Mouse (Mus musculus): ENCODE data around the gene Rusc2. TPM values are rescaled to one million over a fixed set of nuclear protein-coding genes. Genes with fewer than 3 reads are reported as not detected.

The Rusc2 gene
- total RNA-seq, 1 experiment from 2014 or later = 34.8 TPM

DNA sequence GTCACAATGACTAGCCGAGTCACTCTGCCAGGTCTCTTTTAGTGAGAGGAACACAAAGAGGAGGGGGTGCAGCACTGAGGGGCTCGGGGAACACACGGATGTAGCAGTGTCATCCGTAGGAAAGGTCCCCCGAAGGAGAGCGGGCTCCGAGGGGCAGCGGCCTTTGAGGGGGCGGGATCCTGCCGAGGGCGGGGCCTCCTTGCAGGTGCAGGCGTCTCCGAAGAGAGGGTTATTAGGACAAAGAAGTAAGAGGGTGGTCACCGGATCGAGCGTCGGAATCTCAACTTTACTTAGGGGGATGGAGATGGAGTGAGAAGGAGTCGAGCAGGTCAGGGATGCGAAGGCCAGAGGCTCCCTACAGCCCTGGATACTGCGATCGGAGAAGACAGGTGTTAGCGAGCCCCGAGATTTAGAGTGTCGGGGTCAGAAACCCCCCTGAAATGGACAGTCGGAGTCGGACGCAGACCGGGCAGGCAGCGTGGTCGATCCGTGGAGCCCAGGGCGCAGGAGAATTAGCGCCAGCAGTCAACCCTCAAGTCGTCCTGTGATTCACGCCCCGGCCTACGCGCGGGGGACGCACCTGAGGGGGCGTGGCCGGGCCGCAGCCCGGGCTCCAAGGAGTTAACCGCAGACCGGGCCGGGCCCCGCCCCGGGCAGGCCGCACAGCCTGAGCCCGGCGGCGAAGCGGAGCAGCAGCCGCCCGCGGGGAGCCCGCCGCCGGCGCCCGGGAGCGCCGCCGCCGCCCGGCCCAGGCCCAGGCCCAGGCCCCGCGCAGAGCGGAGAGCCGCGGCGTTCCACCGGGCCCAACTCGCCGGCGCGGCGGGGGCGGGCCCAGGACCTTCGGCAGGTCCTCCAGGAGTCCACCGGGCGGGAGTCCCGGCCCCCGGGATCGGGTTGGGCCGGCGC, 60.9 kb downstream of the Rusc2 start:
- peak; percentile 88 for DNase-seq

DNA sequence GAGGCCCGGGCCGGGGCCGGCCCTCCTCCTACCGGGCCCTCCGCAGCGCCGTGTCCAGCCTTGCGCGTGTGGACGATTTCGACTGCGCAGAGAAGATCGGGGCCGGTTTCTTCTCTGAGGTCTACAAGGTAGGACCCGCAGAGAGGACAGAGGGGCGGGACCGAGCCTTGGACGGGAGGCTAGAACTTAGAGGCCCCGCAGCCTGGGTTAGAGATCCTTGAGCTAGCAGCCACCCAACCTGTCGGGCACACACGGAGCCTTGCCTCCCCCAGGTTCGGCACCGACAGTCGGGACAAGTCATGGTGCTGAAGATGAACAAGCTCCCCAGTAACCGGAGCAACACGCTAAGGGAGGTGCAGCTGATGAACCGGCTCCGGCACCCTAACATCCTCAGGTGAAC, 61.7 kb downstream of the Rusc2 start:
- DNase-seq = peak; percentile 61

DNA sequence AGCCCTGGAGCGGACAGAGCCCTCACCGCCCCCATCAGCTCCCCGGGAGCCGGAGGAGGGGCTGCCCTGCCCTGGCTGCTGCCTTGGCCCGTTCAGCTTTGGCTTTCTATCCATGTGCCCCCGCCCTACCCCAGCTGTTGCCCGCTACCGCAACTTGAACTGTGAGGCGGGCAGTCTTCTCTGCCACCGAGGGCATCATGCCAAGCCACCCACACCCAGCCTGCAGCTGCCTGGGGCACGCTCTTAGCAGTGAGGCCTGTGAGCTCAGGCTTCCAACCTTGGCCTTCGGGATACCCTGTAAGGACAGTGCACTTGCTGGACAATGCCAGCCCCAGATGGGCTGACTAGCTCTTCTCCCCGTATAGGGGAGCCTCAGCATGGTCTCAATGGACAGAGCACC, 65.5 kb downstream of the Rusc2 start:
- peak; percentile 73 for DNase-seq

DNA sequence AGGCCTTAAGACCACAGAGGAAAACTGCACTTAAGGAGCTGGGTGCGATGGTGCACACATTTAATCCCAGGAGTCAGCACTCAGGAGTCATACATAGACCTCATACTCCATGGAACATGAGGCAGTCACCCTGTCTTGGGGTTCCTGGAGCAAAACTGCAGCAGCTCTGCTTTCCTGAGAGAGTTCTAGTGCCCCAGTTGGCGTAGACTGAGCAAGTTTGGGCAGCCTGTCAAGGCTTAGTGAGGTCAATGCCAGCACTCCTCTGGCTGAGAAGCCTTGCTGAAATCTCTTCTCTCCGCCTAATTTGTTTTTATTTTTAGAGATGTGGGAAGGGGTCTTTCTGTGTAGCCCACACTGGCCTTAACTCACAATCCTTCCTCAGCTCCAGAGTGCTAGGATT, 66.8 kb downstream of the Rusc2 start:
- DNase-seq = peak; percentile 77

DNA sequence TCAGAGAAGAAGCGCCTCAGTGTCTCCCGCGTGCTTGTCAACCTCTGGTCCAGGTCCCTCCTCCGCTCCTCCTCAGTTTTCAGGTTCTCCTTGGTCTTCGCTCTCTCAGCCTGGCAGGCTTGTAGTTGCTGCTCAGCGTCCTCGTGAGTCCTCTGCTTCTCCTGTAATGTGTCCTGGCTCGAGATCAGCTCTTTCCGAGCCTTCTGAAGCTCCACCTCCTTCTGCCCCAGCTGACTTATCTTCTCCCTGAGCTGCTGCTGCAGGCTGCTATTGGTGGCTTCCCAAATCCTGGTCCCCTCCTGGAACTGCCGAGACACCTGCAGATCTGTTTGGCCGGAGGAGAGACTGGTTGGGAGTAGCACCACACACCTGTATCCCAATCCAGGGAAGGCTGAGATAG, 70.5 kb downstream of the Rusc2 start:
- DNase-seq = no peak

DNA sequence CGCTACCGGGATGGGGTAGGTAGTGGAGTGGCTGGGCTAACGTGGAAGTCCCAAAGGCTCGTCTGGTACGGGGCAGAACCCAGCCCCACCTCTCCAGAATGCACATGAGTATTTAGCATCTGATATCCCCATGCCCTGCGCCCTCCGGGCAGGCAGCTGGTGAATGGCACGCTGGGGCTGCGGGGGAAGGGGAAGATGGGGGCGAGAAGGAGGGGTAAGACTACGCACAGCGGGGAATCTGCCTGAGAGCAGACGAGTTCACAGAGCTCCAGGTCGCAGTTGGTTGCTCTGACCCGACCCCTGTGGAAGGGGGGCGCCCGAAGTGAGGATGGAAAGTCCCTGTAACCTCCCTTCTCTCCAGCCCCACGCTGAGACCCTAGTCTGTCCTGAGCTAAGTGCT, 71.6 kb downstream of the Rusc2 start:
- no peak for DNase-seq

DNA sequence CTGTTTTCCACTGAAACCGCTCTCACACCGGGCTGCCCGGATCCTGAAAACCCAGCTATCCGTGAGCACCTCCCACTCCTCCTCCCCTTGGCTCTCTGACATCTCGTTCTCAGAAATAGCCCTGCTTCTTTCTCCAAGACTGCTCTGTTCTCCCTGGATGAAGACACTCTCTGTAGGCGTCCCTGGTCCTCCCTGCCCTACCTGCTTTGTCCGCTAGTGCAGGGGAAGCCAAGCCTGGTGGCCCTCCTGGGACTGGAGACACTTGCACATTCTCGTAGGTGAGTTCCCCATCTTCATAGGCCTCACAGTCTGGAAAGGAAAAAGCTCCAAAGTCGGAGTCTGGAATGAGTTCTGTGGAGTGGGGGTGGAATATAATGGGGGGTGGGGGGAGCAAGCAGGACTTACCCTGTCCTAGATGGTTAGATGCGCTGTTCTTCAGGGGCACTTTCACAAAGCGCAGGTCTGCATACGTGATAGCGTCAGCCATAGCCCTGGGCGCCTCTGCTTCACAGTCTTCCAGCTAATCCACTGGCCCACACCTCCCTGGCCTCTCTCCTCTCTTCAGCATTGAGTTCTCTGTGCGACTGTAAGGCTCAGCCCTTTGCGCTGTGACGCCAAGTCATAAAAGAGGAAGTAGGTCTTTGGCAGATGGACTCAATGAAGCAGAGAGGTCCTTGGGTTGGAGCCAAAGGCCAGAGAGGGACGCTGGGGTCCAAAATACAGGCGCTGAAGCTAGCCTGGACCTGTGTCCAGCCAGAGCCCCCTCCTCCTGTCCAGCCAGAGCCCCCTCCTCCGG, 72.5 kb downstream of the Rusc2 start, which contains the start of gene Cd72:
Gene Cd72, minus strand, starts transcription at position 588 of the 796 bp plus-strand sequence.
- no peak for DNase-seq

DNA sequence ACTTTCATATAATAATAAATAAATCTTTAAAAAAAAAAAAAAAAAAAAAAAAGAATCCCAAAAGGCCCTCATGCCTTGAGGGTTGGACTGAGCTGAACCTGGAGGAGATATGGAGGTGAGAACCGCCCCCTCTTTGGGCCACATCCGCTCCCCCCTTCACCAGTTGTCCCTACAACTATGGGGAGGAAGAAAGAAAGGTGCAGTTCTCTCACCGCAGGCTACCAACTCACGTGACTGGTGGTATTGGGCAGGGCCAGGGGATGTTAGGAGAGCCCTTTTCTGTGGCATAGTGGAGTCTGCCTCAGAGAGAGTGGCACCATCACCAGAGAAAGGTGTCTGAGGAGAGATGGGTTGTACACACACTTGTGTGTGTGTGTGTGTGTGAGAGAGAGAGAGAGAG, 74.7 kb downstream of the Rusc2 start:
- no peak for DNase-seq

DNA sequence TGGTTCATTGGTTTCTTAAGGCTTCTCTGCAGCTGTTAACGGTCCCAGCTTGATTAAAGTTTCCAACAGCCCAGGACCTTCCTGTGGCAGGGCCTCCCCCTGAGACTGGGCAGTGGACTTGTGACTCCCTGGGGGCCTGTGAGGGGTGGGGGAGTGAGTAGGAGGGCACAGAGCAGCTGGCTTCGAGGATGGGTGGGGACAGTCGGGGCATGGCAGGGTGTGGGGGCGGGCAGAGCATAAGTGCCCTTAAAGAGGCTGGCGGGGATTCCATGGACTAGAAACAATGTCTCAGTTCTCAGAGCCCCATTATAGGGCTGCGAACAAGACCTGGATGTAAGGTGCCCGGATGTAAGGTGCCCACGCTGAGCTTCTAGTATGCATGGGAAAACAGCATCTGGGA, 75.3 kb downstream of the Rusc2 start:
- no peak for DNase-seq

DNA sequence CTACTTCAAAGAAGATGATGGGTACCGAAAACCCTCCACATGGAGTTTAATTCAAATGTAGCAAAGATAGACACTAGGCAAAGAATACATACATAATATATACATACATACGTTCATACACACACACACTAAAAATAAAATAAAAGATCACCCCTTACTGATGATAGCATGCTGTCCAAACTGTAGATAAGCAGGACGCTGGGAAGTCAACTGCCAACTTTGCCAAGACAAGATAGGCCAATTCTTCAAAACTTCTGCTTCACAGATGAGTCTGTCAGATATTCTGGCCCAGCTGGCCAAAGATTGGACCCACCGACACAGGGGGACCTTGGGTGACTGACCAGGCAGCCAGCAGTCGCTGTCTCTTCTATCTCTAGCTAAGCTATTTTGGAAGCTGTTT, 81.3 kb downstream of the Rusc2 start:
- no peak for DNase-seq

DNA sequence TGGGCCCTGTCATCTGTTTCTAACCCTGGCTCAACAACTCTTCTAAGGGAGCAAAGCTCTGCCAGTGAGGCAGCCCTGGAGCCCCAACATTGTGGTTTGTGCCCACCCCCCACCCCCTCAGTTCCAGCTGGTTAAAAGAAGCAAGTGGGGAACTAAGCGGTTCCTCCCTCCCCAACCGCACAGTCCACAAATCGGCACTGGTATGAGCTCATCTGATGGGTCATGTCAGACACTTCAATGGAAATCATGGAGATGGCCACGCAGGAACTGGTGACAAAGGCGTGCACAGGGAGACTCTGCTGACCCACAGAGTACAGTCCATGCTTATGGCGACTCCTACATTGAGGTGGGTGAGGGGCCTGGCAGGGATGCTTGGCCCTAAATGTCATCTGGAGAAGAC, 84.2 kb downstream of the Rusc2 start:
- no peak for DNase-seq

DNA sequence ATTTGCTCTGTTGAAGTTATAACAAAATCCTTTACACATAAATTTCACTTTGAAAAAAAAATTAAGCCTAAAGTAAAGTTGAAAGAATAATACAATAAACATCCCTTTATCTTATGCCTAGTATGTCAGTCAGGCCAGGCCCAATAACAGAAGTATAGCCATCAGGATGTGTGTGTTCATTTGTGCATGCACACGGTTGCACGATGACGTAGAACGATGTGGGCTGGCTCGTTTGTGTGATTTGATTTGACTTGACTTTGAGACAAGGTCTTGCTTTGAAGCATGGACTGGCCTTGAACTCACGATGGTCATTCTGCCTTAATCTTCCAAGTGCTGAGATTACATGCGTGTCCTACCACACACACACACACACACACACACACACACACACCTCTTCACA, 85.1 kb downstream of the Rusc2 start:
- DNase-seq = no peak

DNA sequence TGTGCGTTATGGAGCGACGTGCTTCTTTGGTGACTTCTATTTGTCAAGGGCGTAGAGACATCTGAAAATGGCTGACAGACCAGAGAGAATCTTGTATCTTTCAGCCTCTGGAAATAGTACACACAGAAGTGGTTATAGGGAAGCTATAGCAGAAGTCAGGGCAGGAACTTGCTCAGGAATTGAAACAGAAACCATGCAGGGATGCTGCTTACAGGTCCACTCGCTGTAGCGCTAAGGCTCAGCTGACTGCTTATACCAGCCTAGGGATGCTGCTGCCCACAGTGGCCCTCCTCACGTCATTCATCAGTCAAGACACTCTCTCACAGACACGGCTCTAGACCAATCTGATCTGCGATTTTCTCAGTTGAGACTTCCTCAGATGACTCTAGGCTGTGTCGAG, 88.5 kb downstream of the Rusc2 start:
- no peak for DNase-seq

DNA sequence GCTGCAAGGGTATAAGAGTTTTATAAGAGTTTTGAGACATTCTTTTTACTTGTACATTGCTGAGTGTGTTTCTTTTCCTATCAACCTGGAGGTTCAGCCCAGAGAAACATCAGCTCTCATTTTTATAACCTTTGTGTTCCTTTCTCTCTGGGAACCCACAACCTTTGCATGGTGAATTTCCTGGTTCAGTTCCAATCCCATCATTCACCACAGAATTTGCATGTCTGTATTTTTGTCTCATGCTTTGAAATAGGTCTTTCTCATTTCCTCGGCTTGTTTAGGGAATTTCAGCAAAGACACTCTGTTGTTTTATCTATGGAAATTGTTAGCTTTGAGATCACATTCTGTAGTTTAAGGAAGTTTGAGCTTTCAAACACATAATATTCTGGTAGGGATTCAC, 91.9 kb downstream of the Rusc2 start:
- no peak for DNase-seq

DNA sequence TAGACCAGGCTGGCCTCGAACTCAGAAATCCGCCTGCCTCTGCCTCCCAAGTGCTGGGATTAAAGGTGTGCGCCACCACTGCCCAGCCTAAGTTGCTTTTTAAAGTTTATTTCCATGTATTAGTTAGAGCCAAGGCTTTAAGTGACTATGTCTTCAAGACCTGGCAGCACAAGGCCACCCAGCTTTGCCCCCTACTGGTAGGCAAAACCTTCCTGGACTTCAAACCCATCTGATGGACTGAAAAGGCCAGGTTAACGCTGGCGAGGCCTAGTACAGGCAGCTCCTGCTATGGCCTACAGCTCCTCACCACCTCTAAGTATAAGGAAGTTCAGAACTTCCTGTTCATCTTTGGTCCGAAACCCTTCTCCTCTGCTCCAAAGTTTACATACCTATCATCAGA, 94.8 kb downstream of the Rusc2 start:
- DNase-seq = no peak

Other genes starting within 250 kb of the Rusc2 start
- 0.56 and 0.67 TPM in 2 replicates for gene Atp8b5, start 114.8 kb upstream of the Rusc2 start, total RNA-seq (2021)
- gene Fam166b, start 47.2 kb downstream of the Rusc2 start, total RNA-seq (2021) = not detected in 2 replicates
- gene Tesk1, start 60.0 kb downstream of the Rusc2 start, total RNA-seq (2021) = 53.9 and 59.0 TPM in 2 replicates
- 2.7 and 12.7 TPM in 2 replicates for gene Cd72, start 72.6 kb downstream of the Rusc2 start, total RNA-seq (2021)
- 0.59 and 1.3 TPM in 2 replicates for gene Sit1, start 101.8 kb downstream of the Rusc2 start, total RNA-seq (2021)
- gene Ccdc107, start 110.9 kb downstream of the Rusc2 start, total RNA-seq (2021) = 48.3 and 50.0 TPM in 2 replicates
- 5.2 and 6.8 TPM in 2 replicates for gene Arhgef39, start 117.7 kb downstream of the Rusc2 start, total RNA-seq (2021)
- 0.37 and 0.83 TPM in 2 replicates for gene Car9, start 125.0 kb downstream of the Rusc2 start, total RNA-seq (2021)
- 84.5 and 88.0 TPM in 2 replicates for gene Tpm2, start 141.8 kb downstream of the Rusc2 start, total RNA-seq (2021)
- gene Creb3, start 180.4 kb downstream of the Rusc2 start, total RNA-seq (2021) = 108 and 117 TPM in 2 replicates
- gene Tln1, start 180.7 kb downstream of the Rusc2 start, total RNA-seq (2021) = 201 and 213 TPM in 2 replicates
- 43.3 and 52.6 TPM in 2 replicates for gene Rgp1, start 196.7 kb downstream of the Rusc2 start, total RNA-seq (2021)
- gene Gba2, start 196.9 kb downstream of the Rusc2 start, total RNA-seq (2021) = 11.7 and 15.0 TPM in 2 replicates
- 2.1 and 2.3 TPM in 2 replicates for gene Msmp, start 202.5 kb downstream of the Rusc2 start, total RNA-seq (2021)
- 36.4 and 43.9 TPM in 2 replicates for gene Npr2, start 250.0 kb downstream of the Rusc2 start, total RNA-seq (2021)